Mouse (Mus musculus): ENCODE results near the gene Pgk1.

Gene Pgk1

DNA sequence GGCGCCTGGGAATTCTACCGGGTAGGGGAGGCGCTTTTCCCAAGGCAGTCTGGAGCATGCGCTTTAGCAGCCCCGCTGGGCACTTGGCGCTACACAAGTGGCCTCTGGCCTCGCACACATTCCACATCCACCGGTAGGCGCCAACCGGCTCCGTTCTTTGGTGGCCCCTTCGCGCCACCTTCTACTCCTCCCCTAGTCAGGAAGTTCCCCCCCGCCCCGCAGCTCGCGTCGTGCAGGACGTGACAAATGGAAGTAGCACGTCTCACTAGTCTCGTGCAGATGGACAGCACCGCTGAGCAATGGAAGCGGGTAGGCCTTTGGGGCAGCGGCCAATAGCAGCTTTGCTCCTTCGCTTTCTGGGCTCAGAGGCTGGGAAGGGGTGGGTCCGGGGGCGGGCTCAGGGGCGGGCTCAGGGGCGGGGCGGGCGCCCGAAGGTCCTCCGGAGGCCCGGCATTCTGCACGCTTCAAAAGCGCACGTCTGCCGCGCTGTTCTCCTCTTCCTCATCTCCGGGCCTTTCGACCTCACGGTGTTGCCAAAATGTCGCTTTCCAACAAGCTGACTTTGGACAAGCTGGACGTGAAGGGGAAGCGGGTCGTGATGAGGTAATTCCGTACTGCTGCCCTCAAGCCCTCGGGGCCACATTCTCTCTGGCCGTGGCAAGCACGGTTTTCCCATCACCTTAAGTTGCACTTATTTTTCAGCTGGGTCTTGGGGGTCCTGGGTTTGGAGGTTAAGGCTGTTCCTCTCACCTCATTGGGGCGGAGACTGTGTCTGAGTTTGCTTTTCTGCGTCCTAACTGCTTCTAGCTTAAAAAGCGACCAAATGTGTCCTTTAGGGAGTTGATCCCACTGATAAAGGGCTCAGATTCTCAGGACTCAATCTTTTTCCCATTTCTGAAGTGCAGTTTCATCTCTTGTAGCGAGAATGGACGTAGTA lies at the start of gene Pgk1:
Gene Pgk1 (plus strand): TSS at position 388 of the 937 bp plus-strand sequence.
- Histone ChIP-seq H3K27me3 (ENCODE audit: insufficient read depth, low read length) (no peaks in the 10 kb centered on the region), H3K36me3 (ENCODE audit: insufficient read depth, low read length) (peaks cover 41% of the 10 kb centered on the region), H3K4me1 (replicated peaks; ENCODE audit: low read depth, low read length) (peaks cover 30% of the 10 kb centered on the region), H3K9me3 (ENCODE audit: low read length) (no peaks in the 10 kb centered on the region), H3K4me3 (replicated peaks; ENCODE audit: low read length) (peak within 1 kb of the TSS; percentile 93)
- no peak for TF ChIP-seq POU5F1 (IDR thresholded peaks at IDR 0.05; ENCODE audit: borderline replicate concordance, low read length)
- no peak for TF ChIP-seq NANOG (IDR thresholded peaks at IDR 0.05; ENCODE audit: borderline replicate concordance, low read length)
- no peak for TF ChIP-seq CTCF (conservative IDR thresholded peaks at IDR 0.05; ENCODE audit: low read length)

DNA sequence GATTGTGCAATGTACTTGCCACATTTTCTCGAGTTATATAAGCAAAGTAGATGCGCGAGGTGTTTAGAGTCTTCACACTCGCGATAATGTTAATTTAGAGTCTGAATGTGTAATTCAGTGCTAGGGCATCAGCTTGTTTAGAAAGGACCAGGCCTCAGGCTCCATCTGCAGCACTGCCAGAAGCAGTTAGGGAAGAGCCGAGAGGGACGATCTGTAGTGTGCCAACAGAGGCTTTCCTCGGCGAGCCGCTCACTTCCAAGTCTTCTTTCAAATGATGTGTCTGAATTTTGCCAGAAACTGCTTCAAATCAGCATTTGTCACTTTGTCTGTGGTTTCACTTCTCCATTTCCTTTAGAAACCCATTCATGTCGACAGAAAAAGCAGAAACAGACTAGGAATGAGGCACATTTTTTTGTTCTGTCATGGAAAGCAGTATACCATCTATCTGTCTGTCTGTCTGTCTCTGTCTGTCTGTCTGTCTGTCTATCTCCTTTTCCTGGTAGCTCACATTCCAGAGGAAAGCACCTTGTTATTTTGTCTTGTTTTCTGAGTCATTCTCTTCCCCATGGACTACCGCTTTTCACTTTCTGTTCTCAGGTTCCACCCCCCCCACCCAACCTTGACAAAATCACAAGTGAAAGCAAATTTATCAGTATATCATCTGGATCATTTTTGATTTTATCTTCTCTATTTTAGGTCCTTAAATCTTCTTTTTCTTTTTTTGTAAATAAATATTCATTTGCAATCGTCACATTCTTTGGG lies 47.4 kb upstream of the Pgk1 start:
- no peaks in the 10 kb centered on the region for H3K9me3 ChIP-seq (ENCODE audit: low read length)

GRCm38 (mm10) chrX:106142936-106143335 lies 44.0 kb upstream of the Pgk1 start, which contains the start of gene Tlr13:
Gene Tlr13, plus strand, starts transcription at chrX:106143204.
- Histone ChIP-seq H3K4me3 (replicated peaks; ENCODE audit: low read length) (no peak within 1 kb of the TSS), H3K27me3 (ENCODE audit: insufficient read depth, low read length) (no peaks in the 10 kb centered on the region), H3K4me1 (replicated peaks; ENCODE audit: low read depth, low read length) (no peaks in the 10 kb centered on the region), H3K36me3 (ENCODE audit: insufficient read depth, low read length) (no peaks in the 10 kb centered on the region), H3K9me3 (ENCODE audit: low read length) (no peaks in the 10 kb centered on the region)
- no peak for TF ChIP-seq CTCF (conservative IDR thresholded peaks at IDR 0.05; ENCODE audit: low read length)
- no peak for TF ChIP-seq NANOG (IDR thresholded peaks at IDR 0.05; ENCODE audit: borderline replicate concordance, low read length)
- no peak for TF ChIP-seq POU5F1 (IDR thresholded peaks at IDR 0.05; ENCODE audit: borderline replicate concordance, low read length)

More for the DNA sequence above, 47.4 kb upstream of the Pgk1 start:
- Histone ChIP-seq H3K27me3 (ENCODE audit: insufficient read depth, low read length) (no peaks in the 10 kb centered on the region), H3K4me1 (replicated peaks; ENCODE audit: low read depth, low read length) (no peaks in the 10 kb centered on the region), H3K4me3 (replicated peaks; ENCODE audit: low read length) (no peak overlapping the region), H3K36me3 (ENCODE audit: insufficient read depth, low read length) (no peaks in the 10 kb centered on the region)
- TF ChIP-seq NANOG (IDR thresholded peaks at IDR 0.05; ENCODE audit: borderline replicate concordance, low read length) (no peak), CTCF (conservative IDR thresholded peaks at IDR 0.05; ENCODE audit: low read length) (no peak), POU5F1 (IDR thresholded peaks at IDR 0.05; ENCODE audit: borderline replicate concordance, low read length) (no peak)

DNA sequence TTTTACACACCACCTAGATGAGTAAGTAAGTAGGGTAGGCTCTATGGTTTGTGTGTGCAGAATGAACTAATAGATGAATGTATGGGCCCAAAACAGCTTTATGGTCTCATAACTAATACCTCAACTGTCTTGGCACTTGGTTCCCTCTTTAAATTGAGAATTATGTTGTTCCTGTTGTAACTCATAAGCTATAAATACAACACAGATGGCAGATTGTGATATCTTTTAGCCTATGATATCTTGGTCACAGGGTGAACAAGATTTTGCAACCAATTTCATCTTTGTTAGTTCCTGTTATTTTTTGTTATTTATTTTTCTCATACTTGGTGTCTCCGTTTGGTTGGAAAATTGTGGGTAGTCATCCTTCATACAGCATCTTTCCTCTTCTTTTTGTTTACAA lies 38.7 kb upstream of the Pgk1 start:
- H3K4me3 ChIP-seq (replicated peaks; ENCODE audit: low read length) = no peak overlapping the region
- H3K4me1 ChIP-seq (replicated peaks; ENCODE audit: low read depth, low read length) = no peaks in the 10 kb centered on the region
- no peaks in the 10 kb centered on the region for H3K9me3 ChIP-seq (ENCODE audit: low read length)
- H3K36me3 ChIP-seq (ENCODE audit: insufficient read depth, low read length) = no peaks in the 10 kb centered on the region
- no peaks in the 10 kb centered on the region for H3K27me3 ChIP-seq (ENCODE audit: insufficient read depth, low read length)
- no peak for TF ChIP-seq POU5F1 (IDR thresholded peaks at IDR 0.05; ENCODE audit: borderline replicate concordance, low read length)
- TF ChIP-seq NANOG (IDR thresholded peaks at IDR 0.05; ENCODE audit: borderline replicate concordance, low read length) = no peak
- TF ChIP-seq CTCF (conservative IDR thresholded peaks at IDR 0.05; ENCODE audit: low read length) = no peak

GRCm38 (mm10) chrX:106149460-106149859 lies 37.4 kb upstream of the Pgk1 start:
- TF ChIP-seq CTCF (conservative IDR thresholded peaks at IDR 0.05; ENCODE audit: low read length) (no peak), POU5F1 (IDR thresholded peaks at IDR 0.05; ENCODE audit: borderline replicate concordance, low read length) (no peak), NANOG (IDR thresholded peaks at IDR 0.05; ENCODE audit: borderline replicate concordance, low read length) (no peak)
- Histone ChIP-seq H3K4me3 (replicated peaks; ENCODE audit: low read length) (no peak overlapping the region), H3K9me3 (ENCODE audit: low read length) (no peaks in the 10 kb centered on the region), H3K4me1 (replicated peaks; ENCODE audit: low read depth, low read length) (no peaks in the 10 kb centered on the region), H3K36me3 (ENCODE audit: insufficient read depth, low read length) (no peaks in the 10 kb centered on the region), H3K27me3 (ENCODE audit: insufficient read depth, low read length) (no peaks in the 10 kb centered on the region)

GRCm38 (mm10) chrX:106154180-106154586 lies 32.7 kb upstream of the Pgk1 start:
- Histone ChIP-seq H3K27me3 (ENCODE audit: insufficient read depth, low read length) (no peaks in the 10 kb centered on the region), H3K36me3 (ENCODE audit: insufficient read depth, low read length) (no peaks in the 10 kb centered on the region), H3K4me3 (replicated peaks; ENCODE audit: low read length) (no peak overlapping the region), H3K9me3 (ENCODE audit: low read length) (no peaks in the 10 kb centered on the region), H3K4me1 (replicated peaks; ENCODE audit: low read depth, low read length) (no peaks in the 10 kb centered on the region)
- TF ChIP-seq POU5F1 (IDR thresholded peaks at IDR 0.05; ENCODE audit: borderline replicate concordance, low read length) (no peak), CTCF (conservative IDR thresholded peaks at IDR 0.05; ENCODE audit: low read length) (no peak), NANOG (IDR thresholded peaks at IDR 0.05; ENCODE audit: borderline replicate concordance, low read length) (no peak)

- H3K4me1 ChIP-seq (replicated peaks; ENCODE audit: low read depth, low read length) = no peaks in the 10 kb centered on the region
- no peaks in the 10 kb centered on the region for H3K27me3 ChIP-seq (ENCODE audit: insufficient read depth, low read length)
- H3K36me3 ChIP-seq (ENCODE audit: insufficient read depth, low read length) = no peaks in the 10 kb centered on the region
- no peaks in the 10 kb centered on the region for H3K9me3 ChIP-seq (ENCODE audit: low read length)
- TF ChIP-seq POU5F1 (IDR thresholded peaks at IDR 0.05; ENCODE audit: borderline replicate concordance, low read length) (no peak), NANOG (IDR thresholded peaks at IDR 0.05; ENCODE audit: borderline replicate concordance, low read length) (no peak), CTCF (conservative IDR thresholded peaks at IDR 0.05; ENCODE audit: low read length) (no peak)
- H3K4me3 ChIP-seq (replicated peaks; ENCODE audit: low read length) = no peak overlapping the region
Observed at GRCm38 (mm10) chrX:106155892-106156291, 31.0 kb upstream of the Pgk1 start.

DNA sequence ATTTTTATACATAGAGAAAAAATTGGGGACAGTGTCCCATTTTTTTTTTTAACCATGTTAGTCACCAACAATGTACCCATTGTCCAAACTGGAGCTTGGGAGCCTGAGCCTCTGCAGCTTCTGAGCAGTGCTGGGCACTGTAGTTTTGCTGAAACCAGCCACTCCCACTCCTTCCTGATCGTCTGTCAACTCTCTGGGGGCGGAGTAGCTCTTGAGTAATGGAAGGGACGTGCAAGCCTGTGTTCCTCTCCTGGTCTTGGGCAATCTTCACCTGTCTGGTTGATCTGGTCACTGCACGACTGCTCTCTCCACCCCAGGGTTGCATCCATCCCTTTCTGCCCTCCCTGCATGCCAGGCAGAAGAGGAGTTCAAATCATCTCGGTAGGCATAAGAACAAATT lies 22.9 kb upstream of the Pgk1 start:
- no peaks in the 10 kb centered on the region for H3K9me3 ChIP-seq (ENCODE audit: low read length)

More for the DNA sequence above, 22.9 kb upstream of the Pgk1 start:
- Histone ChIP-seq H3K36me3 (ENCODE audit: insufficient read depth, low read length) (no peaks in the 10 kb centered on the region), H3K4me1 (replicated peaks; ENCODE audit: low read depth, low read length) (no peaks in the 10 kb centered on the region), H3K4me3 (replicated peaks; ENCODE audit: low read length) (no peak overlapping the region), H3K27me3 (ENCODE audit: insufficient read depth, low read length) (no peaks in the 10 kb centered on the region)
- TF ChIP-seq NANOG (IDR thresholded peaks at IDR 0.05; ENCODE audit: borderline replicate concordance, low read length) = no peak
- no peak for TF ChIP-seq CTCF (conservative IDR thresholded peaks at IDR 0.05; ENCODE audit: low read length)
- no peak for TF ChIP-seq POU5F1 (IDR thresholded peaks at IDR 0.05; ENCODE audit: borderline replicate concordance, low read length)

All from E14TG2a.4 (cell line).